Mouse (Mus musculus): ENCODE data around the gene Pigq.
A peak's percentile ranks its signal among the peaks of the same experiment; 100 is the strongest.

DNA sequence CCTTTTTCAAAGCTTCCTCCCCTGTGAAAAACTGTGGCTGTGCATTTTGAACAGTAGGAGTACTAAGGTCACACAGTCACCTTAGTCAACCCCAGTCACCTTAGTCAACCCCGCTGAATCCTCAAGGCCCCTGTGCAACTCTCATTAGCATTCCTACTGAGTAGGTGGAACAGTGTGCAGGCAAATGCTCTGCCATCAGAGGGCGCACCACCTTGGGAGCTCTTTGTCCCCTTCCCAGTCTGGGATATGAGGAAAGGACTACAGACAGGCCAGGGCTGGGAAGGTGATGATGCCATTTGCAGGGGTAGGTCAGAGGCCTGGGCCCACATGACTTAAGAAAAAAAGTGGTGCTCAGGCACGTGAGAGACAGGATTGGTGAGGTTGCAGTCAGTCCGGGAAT is 65.5 kb downstream of the Pigq start:
- TF ChIP-seq POLR2A (IDR thresholded peaks at IDR 0.05; ENCODE audit: insufficient read length, low read depth), result no peak
- TF ChIP-seq POLR2AphosphoS2 (IDR thresholded peaks at IDR 0.05; ENCODE audit: insufficient read length, low read depth), result peak; percentile 2
- no peak for TF ChIP-seq MYOG (IDR thresholded peaks at IDR 0.05; ENCODE audit: control insufficient read depth in 1 of 3, insufficient read depth in 1 of 3, insufficient read length in 2 of 3, low read depth in 2 of 3)
- no peak for TF ChIP-seq REST (IDR thresholded peaks at IDR 0.05; ENCODE audit: insufficient read depth, insufficient read length)
- no peak for TF ChIP-seq TCF12 (IDR thresholded peaks at IDR 0.05; ENCODE audit: insufficient read depth, poor library complexity, severe bottlenecking)
- no peak for TF ChIP-seq CEBPB (IDR thresholded peaks at IDR 0.05; ENCODE audit: insufficient read depth, poor library complexity, severe bottlenecking)
- TF ChIP-seq MYOD1 (IDR thresholded peaks at IDR 0.05; ENCODE audit: control insufficient read depth in 1 of 3, insufficient read length in 2 of 3, low read depth in 2 of 3), result no peak
- TF ChIP-seq USF1 (IDR thresholded peaks at IDR 0.05; ENCODE audit: low read depth), result no peak
- TF ChIP-seq TCF3 (IDR thresholded peaks at IDR 0.05; ENCODE audit: insufficient read length, low read depth), result no peak
- TF ChIP-seq MAX (IDR thresholded peaks at IDR 0.05; ENCODE audit: low read depth), result no peak

Measured in myocyte (in vitro differentiated cells).